Mouse (Mus musculus) midbrain, embryonic 12.5 days (tissue): Measurements from ENCODE around the gene Gja5. TPM values are rescaled to one million over a fixed set of nuclear protein-coding genes. Genes with fewer than 3 reads are reported as not detected.
"Not testable (repeated sequence)": the region's sequence is repeated elsewhere in the genome, so short reads cannot be mapped to it uniquely, and the experiment has no call there.

ENCODE experiments used
- ATAC-seq: fragments of 200-750 bp; cut with Nextera tagmentation; 2 replicates; pipeline ENCODE4 v1.8.0; 2017; ENCODE audit warnings: low read depth, moderate TSS enrichment, moderate library complexity; ENCODE audit not compliant: low FRiP score
- H3K27ac ChIP-seq: fragments of 300-500 bp; sonication (generic); replicated peaks from 2 replicates; pipeline ENCODE4 v1.5.1; 2016; ENCODE audit warnings: mild to moderate bottlenecking
- H3K27me3 ChIP-seq: fragments of 300-500 bp; sonication (generic); 2 replicates; pipeline ENCODE4 v1.6.1; 2016; ENCODE audit warnings: mild to moderate bottlenecking
- H3K36me3 ChIP-seq: fragments of 300-500 bp; sonication (generic); 2 replicates; pipeline ENCODE4 v1.6.1; 2016
- H3K4me1 ChIP-seq: fragments of 300-500 bp; sonication (generic); 2 replicates; pipeline ENCODE4 v1.6.1; 2016
- H3K4me2 ChIP-seq: fragments of 300-500 bp; sonication (generic); replicated peaks from 2 replicates; pipeline ENCODE4 v1.6.1; 2016; ENCODE audit warnings: mild to moderate bottlenecking, moderate library complexity
- H3K4me3 ChIP-seq: fragments of 300-500 bp; sonication (generic); 2 replicates; pipeline ENCODE4 v1.5.1; 2016; ENCODE audit warnings: mild to moderate bottlenecking
- H3K9ac ChIP-seq: fragments of 300-500 bp; sonication (generic); replicated peaks from 2 replicates; pipeline ENCODE4 v1.6.1; 2016; ENCODE audit warnings: mild to moderate bottlenecking, moderate library complexity
- H3K9me3 ChIP-seq: fragments of 300-500 bp; sonication (generic); 2 replicates; pipeline ENCODE4 v1.6.1; 2016; ENCODE audit warnings: mild to moderate bottlenecking
- WGBS: fragments of 180-500 bp; shearing (Covaris S2); methylation state at CpG from one replicate; pipeline ENCODE4 v1.1.7; 2016; 5-methylcytosine and 5-hydroxymethylcytosine counted together
- polyA plus RNA-seq: library from polyadenylated mRNA; unstranded; fragments of >200 nt; fragmentation: Nextera tagmentation; extraction: Ambion mirVana; gene quantifications from 2 replicates; pipeline ENCODE4 v1.2.1, GENCODE M21; 2016

Gja5 gene
- polyA plus RNA-seq, 1 experiment from 2014 or later, result 5.4 TPM

DNA sequence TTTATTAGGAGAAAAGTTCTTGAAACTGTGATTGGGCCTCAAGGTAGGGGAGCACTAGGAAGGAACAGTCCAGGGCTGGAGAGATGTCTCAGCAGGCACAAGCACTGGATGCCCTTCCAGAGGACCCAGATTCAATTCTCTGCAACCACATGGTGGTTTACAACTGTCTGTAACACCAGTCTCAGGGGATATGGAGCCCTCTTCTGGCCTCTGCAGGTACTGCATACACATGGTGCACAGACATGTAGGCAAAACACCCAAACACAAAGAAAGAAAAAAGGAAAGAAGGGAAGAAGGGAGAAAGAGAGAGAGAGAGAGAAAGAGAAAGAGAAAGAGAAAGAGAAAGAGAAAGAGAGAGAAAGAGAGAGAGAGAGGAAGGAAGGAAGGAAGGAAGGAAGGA lies 143.9 kb downstream of the Gja5 start:
- 0 out of 2 replicates have a peak, but pooled peaks cover 3% of the 10 kb centered on the region for H3K9me3 ChIP-seq
- peaks cover 14% of the 10 kb centered on the region for H3K4me1 ChIP-seq
- H3K4me3 ChIP-seq, result no peak overlapping the region
- no peak overlapping the region for H3K4me2 ChIP-seq
- H3K27ac ChIP-seq, result no peak overlapping the region
- no peak for ATAC-seq
- no peak overlapping the region for H3K9ac ChIP-seq
- H3K27me3 ChIP-seq, result no peaks in the 10 kb centered on the region
- no peaks in the 10 kb centered on the region for H3K36me3 ChIP-seq

DNA sequence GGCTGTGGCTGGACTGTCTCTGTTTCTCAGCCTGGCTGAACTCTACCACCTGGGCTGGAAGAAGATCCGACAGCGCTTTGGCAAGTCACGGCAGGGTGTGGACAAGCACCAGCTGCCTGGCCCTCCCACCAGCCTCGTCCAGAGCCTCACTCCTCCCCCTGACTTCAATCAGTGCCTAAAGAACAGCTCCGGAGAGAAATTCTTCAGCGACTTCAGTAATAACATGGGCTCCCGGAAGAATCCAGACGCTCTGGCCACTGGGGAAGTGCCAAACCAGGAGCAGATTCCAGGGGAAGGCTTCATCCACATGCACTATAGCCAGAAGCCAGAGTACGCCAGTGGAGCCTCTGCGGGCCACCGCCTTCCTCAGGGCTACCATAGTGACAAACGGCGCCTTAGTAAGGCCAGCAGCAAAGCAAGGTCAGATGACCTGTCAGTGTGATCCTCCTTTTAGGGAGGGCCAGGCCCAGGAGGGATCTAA lies 146.8 kb downstream of the Gja5 start:
- no peaks in the 10 kb centered on the region for H3K27me3 ChIP-seq
- no peak overlapping the region for H3K9ac ChIP-seq
- no peak for ATAC-seq
- 0 out of 2 replicates have a peak, but pooled peaks cover 3% of the 10 kb centered on the region for H3K9me3 ChIP-seq
- no peak overlapping the region for H3K27ac ChIP-seq
- WGBS, result 63% methylated on average over 13 of the region's 13 CpGs
- no peak overlapping the region for H3K4me3 ChIP-seq
- H3K36me3 ChIP-seq, result no peaks in the 10 kb centered on the region
- H3K4me1 ChIP-seq, result peaks cover 14% of the 10 kb centered on the region
- H3K4me2 ChIP-seq, result no peak overlapping the region

DNA sequence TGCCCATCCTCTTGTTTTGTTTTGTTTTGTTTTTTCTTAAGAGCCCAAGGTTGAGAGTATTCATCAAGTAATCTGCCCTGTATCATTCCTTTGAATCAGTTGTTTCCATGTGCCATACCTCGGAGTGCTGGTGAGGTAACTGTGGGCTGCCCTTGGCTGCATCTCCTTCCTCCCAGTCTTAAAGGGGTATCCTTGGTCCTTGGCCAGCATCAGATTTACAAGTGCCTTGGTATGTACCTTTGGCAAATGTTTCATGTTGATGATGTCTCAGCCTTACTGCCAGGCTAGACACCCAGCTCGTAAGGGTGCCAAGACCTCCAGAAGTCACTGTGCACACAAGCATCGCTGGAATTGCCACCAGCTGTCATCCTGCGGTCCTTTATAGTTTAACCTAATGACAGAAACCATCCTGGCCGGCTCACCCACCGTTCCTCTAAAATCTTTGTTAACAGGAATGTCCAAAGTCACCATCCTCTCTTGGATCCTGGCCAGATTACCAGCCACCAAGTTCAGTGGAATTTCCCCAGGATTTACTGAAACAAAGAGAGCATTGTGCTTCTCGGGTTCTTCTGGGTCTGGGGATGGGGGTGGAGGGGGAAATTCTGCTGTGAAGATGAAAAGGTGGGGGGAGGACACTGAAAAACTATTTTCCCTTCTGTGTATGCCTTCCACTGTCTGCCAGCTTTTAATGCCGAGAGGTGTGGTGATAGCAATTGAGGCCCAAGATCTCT lies 147.7 kb downstream of the Gja5 start:
- Histone ChIP-seq H3K4me1 (peaks cover 14% of the 10 kb centered on the region), H3K27ac (no peak overlapping the region), H3K4me2 (no peak overlapping the region), H3K27me3 (no peaks in the 10 kb centered on the region), H3K9me3 (0 out of 2 replicates have a peak, but pooled peaks cover 3% of the 10 kb centered on the region), H3K36me3 (no peaks in the 10 kb centered on the region), H3K9ac (no peak overlapping the region), H3K4me3 (no peak overlapping the region)
- 57% methylated on average over 8 of the region's 8 CpGs for WGBS
- no peak for ATAC-seq

DNA sequence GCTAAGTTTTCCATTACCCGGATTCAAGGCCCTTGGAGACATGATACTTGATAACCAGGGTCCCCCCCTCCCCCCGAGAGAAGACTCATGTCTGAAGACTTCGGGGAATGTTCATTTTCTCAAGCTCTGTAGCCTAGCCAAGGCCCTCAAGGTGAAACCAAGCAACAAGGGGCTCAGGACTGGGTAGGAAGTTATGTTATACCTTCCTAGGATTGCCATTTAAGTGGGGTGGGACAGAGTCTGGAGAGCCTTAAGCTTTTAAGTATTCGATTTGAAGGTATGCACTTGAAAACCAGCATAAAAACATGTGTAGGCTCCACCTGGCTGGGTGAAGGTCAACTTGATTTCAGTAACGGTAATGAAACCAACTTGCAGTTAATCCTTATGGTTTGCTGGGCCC lies 154.2 kb downstream of the Gja5 start:
- Histone ChIP-seq H3K9me3 (no peaks in the 10 kb centered on the region), H3K27ac (no peak overlapping the region), H3K36me3 (no peaks in the 10 kb centered on the region), H3K4me1 (no peaks in the 10 kb centered on the region), H3K4me3 (no peak overlapping the region), H3K9ac (no peak overlapping the region), H3K4me2 (no peak overlapping the region), H3K27me3 (no peaks in the 10 kb centered on the region)
- no peak for ATAC-seq
- 89% methylated on average over 5 of the region's 5 CpGs for WGBS

DNA sequence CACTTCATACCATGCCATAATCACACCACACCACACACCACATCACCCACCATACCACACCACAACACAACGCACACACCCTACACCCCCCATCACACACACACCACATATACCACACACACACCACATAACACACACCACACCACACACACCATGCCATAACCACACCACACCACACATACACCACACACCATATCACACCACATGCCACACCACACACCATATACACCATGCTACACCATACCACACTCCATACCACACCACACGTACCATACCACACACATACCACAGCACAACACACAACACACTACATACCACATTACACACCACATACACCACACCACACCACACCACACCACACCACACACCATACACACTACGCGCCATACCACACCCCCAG lies 155.6 kb downstream of the Gja5 start:
- no peak overlapping the region for H3K27ac ChIP-seq
- ATAC-seq, result no peak
- WGBS, result 97% methylated on average over 4 of the region's 4 CpGs

DNA sequence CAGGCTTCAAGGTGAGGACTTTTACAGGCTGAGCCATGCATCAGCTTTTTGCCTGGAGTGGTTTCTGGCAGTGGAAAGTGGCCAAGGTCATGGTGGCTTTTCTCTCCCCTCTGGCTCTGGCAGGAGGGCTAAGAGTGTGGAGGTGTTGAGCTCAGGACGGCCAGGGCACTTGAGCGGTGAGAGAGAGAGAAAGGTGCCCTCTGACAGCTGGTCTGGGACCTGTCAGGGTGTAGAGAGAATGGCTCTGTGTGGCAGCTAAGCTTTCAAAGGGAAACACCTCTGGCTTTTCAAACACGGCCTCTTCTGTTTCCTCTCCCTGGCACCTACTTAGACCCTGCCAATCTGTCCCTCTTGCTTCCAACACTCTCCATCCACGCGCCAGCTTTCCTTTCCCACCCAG lies 158.3 kb downstream of the Gja5 start:
- Histone ChIP-seq H3K9ac (no peak overlapping the region), H3K4me2 (no peak overlapping the region), H3K27me3 (no peaks in the 10 kb centered on the region), H3K36me3 (no peaks in the 10 kb centered on the region), H3K4me1 (no peaks in the 10 kb centered on the region), H3K4me3 (no peak overlapping the region), H3K27ac (no peak overlapping the region), H3K9me3 (no peaks in the 10 kb centered on the region)
- WGBS, result 73% methylated on average over 5 of the region's 5 CpGs
- no peak for ATAC-seq

More for the DNA sequence above, 155.6 kb downstream of the Gja5 start:
- Histone ChIP-seq H3K27me3 (no peaks in the 10 kb centered on the region), H3K9me3 (no peaks in the 10 kb centered on the region), H3K9ac (no peak overlapping the region), H3K4me2 (no peak overlapping the region), H3K4me3 (no peak overlapping the region), H3K4me1 (no peaks in the 10 kb centered on the region), H3K36me3 (no peaks in the 10 kb centered on the region)

DNA sequence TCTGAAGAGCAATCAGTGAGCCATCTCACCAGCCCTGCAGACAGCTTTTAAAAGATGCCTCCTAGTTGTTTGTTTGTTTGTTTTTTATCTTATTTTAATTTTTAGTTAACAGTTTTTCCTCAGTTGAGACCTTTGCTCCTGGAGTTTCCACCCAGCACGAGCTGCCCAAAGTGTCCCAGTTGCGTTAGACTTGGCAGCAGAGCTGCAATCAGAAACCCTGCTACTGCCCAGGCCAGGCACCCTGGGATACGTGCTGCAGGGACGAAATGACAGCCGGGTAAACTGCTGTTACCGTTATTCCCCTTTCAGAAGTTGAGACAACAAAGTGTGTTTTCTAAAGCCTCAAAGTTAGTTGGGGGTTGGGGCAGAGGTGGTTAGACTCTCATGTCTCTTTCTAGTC lies 159.6 kb downstream of the Gja5 start:
- H3K9me3 ChIP-seq, result no peaks in the 10 kb centered on the region
- no peak overlapping the region for H3K27ac ChIP-seq
- no peaks in the 10 kb centered on the region for H3K27me3 ChIP-seq
- 69% methylated on average over 6 of the region's 6 CpGs for WGBS
- H3K36me3 ChIP-seq, result no peaks in the 10 kb centered on the region
- H3K4me2 ChIP-seq, result no peak overlapping the region
- H3K4me3 ChIP-seq, result no peak overlapping the region
- H3K4me1 ChIP-seq, result no peaks in the 10 kb centered on the region
- ATAC-seq, result no peak
- no peak overlapping the region for H3K9ac ChIP-seq

DNA sequence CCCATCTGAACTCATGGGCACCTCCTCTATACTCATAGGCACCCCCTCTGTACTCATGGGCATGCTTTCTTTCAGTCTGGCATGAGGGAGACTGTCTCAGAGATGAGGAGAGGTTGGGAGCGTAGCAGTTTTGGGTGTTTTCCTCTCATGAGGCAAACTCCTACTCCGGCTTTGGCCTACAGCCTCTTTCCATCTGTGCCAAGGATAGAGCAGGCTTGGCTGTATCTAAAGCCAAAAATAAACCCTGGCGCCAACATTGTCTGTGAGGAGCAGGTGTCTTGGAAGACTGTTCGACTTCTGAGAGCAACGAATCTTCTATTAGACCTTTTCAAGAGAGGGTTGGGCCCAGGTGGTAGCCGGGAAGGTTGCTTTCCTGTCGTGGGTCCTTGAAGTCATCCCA lies 165.1 kb downstream of the Gja5 start:
- not testable (repeated sequence) for H3K4me2 ChIP-seq, H3K36me3 ChIP-seq, H3K4me3 ChIP-seq, H3K9ac ChIP-seq, H3K27me3 ChIP-seq, H3K27ac ChIP-seq, H3K9me3 ChIP-seq, H3K4me1 ChIP-seq, ATAC-seq
- WGBS, result 96% methylated on average over 7 of the region's 7 CpGs

DNA sequence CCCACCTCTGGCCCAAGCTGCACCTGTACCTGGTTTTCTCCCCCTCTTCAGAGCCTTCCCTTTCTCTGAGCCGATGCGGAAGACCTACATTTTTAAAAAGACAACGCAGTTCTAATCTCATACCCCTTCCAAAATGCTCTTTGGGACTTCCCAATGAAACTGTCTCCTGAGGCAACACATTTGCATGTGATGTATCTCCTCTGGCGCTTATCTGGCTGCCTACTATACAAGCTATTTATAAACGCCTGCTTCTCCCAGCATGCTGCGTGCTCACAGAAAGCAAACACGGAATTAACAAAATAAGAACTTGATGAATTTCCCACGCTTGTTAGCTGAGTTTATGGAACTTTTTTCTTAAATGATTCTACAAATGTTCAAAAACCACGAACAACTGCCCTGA lies 167.4 kb downstream of the Gja5 start:
- not testable (repeated sequence) for H3K36me3 ChIP-seq, H3K9me3 ChIP-seq, H3K27me3 ChIP-seq, H3K4me2 ChIP-seq, ATAC-seq, H3K4me3 ChIP-seq, H3K4me1 ChIP-seq, H3K27ac ChIP-seq, H3K9ac ChIP-seq
- WGBS, result 81% methylated on average over 9 of the region's 9 CpGs

DNA sequence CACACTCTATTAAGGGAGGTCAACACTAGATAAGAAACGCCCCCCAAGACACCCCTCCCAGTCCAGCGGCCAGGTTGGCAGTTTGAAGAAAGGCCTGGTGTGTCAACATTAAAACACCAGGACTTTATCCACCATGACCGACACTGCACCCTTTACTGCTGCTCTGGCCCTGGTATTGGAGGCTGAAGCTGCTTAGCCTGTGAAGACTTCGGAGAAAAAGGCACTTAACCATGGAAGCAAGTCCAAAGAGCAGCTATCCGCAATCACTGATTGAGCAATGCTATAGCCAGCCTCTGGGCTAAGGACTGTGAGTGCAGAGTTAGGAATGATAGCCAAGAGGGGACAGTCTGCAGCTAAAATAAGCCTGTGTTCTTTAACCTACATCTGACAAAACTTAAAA lies 167.9 kb downstream of the Gja5 start:
- not testable (repeated sequence) for H3K36me3 ChIP-seq, H3K27ac ChIP-seq, H3K9ac ChIP-seq, H3K4me1 ChIP-seq, H3K27me3 ChIP-seq, H3K4me2 ChIP-seq, H3K9me3 ChIP-seq, H3K4me3 ChIP-seq, ATAC-seq
- 79% methylated on average over 5 of the region's 5 CpGs for WGBS

DNA sequence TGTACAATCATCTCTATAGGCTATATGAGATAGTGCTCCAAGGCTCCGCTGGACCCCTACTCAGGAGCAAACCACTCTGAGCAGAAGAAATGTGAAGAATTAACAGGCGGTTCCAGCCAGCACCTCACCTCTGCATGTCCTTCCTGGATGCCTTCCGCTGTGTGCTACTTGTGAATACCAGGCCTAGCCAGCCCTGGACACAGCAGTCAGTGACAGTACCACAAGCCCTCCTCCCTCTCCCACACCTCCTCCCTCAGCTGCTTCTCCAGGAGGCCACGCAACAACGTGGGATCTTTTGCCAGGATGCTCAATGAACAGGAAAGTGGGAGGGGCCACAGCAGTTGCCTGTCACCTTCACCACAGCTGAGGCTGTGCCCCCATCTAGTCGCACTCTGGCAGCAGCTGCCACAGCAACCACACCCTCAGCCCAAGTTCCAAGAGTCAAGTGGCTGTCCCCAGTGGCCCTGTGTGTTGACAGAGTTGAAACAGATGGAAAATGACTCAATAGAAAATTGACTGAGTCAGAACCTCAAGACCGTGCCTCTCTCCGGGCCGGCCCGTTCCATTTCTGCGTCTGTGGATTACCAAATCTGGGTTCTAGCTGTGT lies 171.4 kb downstream of the Gja5 start:
- H3K4me2 ChIP-seq, ATAC-seq, H3K36me3 ChIP-seq, H3K27me3 ChIP-seq, H3K4me1 ChIP-seq, H3K27ac ChIP-seq, H3K4me3 ChIP-seq, H3K9me3 ChIP-seq, H3K9ac ChIP-seq: not testable (repeated sequence)
- WGBS, result 33% methylated on average over 3 of the region's 11 CpGs

DNA sequence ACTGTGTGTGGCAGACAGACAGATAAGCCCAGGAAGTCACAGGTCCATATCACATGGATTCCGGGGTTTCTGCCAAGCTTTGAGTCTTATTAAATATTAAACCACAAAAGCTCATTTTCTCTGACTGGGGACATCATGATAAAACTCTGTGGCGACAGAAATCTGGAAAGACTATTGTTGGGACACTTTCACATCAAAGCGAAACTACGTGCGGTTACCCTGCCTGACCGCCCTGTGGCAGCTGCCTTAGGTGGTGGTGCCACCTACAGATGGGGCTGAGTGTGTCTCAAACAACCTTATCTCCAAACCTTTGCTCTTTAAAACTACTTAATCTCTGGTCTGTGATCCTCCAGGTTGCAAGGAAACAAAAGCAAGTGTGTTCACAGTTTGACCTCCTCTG lies 171.9 kb downstream of the Gja5 start:
- Histone ChIP-seq H3K9ac (no peak overlapping the region), H3K4me2 (no peak overlapping the region), H3K4me1 (peaks cover 10% of the 10 kb centered on the region; the same call in 1 of the 2 replicates), H3K36me3 (no peaks in the 10 kb centered on the region), H3K27ac (no peak overlapping the region), H3K4me3 (no peak overlapping the region), H3K9me3 (no peaks in the 10 kb centered on the region), H3K27me3 (no peaks in the 10 kb centered on the region)
- 48% methylated on average over 6 of the region's 6 CpGs for WGBS
- no peak for ATAC-seq
